Mouse (Mus musculus) testis, adult 2 months (tissue): ENCODE results near the gene Agpat4.

Experiments
- CTCF ChIP-seq: fragments of 200-500 bp; IDR thresholded peaks from 2 replicates; pipeline ENCODE4 v1.5.1; 2012; ENCODE audit warnings: low read depth, mild to moderate bottlenecking, inconsistent platforms, low read length, moderate library complexity; ENCODE audit not compliant: control insufficient read depth, insufficient read depth, insufficient replicate concordance
- POLR2A ChIP-seq: fragments of 200-500 bp; IDR thresholded peaks from 2 replicates; pipeline ENCODE4 v1.6.1; 2012; ENCODE audit warnings: low read depth, mild to moderate bottlenecking, inconsistent platforms, low read length, moderate library complexity; ENCODE audit not compliant: control insufficient read depth

DNA sequence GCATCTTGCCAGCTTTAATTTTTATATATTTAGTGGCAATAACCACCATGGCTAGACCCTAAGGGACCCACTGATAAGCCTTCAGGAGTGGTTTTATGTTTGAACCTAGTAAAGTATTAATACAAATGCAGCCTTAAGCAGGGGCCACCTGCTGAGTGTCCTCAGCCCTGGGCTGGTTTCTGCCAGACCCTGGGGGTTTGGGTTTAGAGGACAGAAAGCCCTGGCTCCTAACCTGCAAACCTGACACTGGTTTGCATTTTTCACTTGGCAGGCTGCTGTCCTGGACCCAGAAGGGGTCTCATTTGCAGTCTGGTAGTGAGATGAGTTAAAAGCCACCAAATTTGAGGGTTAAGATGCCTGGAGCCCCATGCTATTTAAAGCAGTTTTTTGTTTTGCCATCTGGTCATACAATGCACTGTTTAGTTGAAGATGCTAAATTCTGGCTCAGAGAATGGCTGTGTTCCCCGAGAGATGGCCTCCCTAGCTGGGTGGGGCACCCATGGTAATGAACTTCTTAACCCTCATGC, 88.6 kb downstream of the Agpat4 start:
- TF ChIP-seq CTCF (no peak), POLR2A (no peak)
